Mouse (Mus musculus): Measurements from ENCODE around the gene Kif27.

Gene Kif27

GRCm38 (mm10) chr13:58364353-58365175, 5.6 kb upstream of the Kif27 start:
- DNase-seq (ENCODE audit: low spot score in 2 of 2) = no peak

GRCm38 (mm10) chr13:58359304-58359653, 357 bp upstream of the Kif27 start:
- no peak for DNase-seq (ENCODE audit: low spot score in 2 of 2)

- no peak for DNase-seq (ENCODE audit: low spot score in 2 of 2)
Observed at GRCm38 (mm10) chr13:58352996-58353395, 5.9 kb downstream of the Kif27 start.

GRCm38 (mm10) chr13:58350606-58351005, 8.3 kb downstream of the Kif27 start:
- DNase-seq (ENCODE audit: low spot score in 2 of 2) = no peak

GRCm38 (mm10) chr13:58344505-58344904, 14.4 kb downstream of the Kif27 start:
- no peak for DNase-seq (ENCODE audit: low spot score in 2 of 2)

GRCm38 (mm10) chr13:58337456-58337855, 21.5 kb downstream of the Kif27 start:
- no peak for DNase-seq (ENCODE audit: low spot score in 2 of 2)

- no peak for DNase-seq (ENCODE audit: low spot score in 2 of 2)
Observed at GRCm38 (mm10) chr13:58334116-58334515, 24.8 kb downstream of the Kif27 start.

GRCm38 (mm10) chr13:58317768-58318167, 41.2 kb downstream of the Kif27 start:
- DNase-seq (ENCODE audit: low spot score in 2 of 2) = no peak

- DNase-seq (ENCODE audit: low spot score in 2 of 2) = no peak
Observed at GRCm38 (mm10) chr13:58314991-58315390, 43.9 kb downstream of the Kif27 start.

GRCm38 (mm10) chr13:58313758-58314157, 45.2 kb downstream of the Kif27 start:
- no peak for DNase-seq (ENCODE audit: low spot score in 2 of 2)

GRCm38 (mm10) chr13:58311351-58311750, 47.6 kb downstream of the Kif27 start:
- DNase-seq (ENCODE audit: low spot score in 2 of 2) = no peak

- no peak for DNase-seq (ENCODE audit: low spot score in 2 of 2)
Observed at GRCm38 (mm10) chr13:58309499-58309898, 49.4 kb downstream of the Kif27 start.

- DNase-seq (ENCODE audit: low spot score in 2 of 2) = no peak
Observed at GRCm38 (mm10) chr13:58307453-58307852, 51.5 kb downstream of the Kif27 start.

GRCm38 (mm10) chr13:58305230-58305629, 53.7 kb downstream of the Kif27 start:
- no peak for DNase-seq (ENCODE audit: low spot score in 2 of 2)

- DNase-seq (ENCODE audit: low spot score in 2 of 2) = no peak
Observed at GRCm38 (mm10) chr13:58302421-58303145, 56.3 kb downstream of the Kif27 start.

- DNase-seq (ENCODE audit: low spot score in 2 of 2) = no peak
Observed at GRCm38 (mm10) chr13:58301961-58302360, 57.0 kb downstream of the Kif27 start.

GRCm38 (mm10) chr13:58298756-58299155, 60.2 kb downstream of the Kif27 start:
- DNase-seq (ENCODE audit: low spot score in 2 of 2) = no peak

- DNase-seq (ENCODE audit: low spot score in 2 of 2) = no peak
Observed at GRCm38 (mm10) chr13:58295582-58295981, 63.3 kb downstream of the Kif27 start.

- no peak for DNase-seq (ENCODE audit: low spot score in 2 of 2)
Observed at GRCm38 (mm10) chr13:58292811-58293210, 66.1 kb downstream of the Kif27 start.

GRCm38 (mm10) chr13:58289308-58289707, 69.6 kb downstream of the Kif27 start:
- no peak for DNase-seq (ENCODE audit: low spot score in 2 of 2)

GRCm38 (mm10) chr13:58287822-58288221, 71.1 kb downstream of the Kif27 start:
- DNase-seq (ENCODE audit: low spot score in 2 of 2) = peak; percentile 18 to 73

- DNase-seq (ENCODE audit: low spot score in 2 of 2) = no peak
Observed at GRCm38 (mm10) chr13:58283466-58283865, 75.5 kb downstream of the Kif27 start.

- DNase-seq (ENCODE audit: low spot score in 2 of 2) = no peak
Observed at GRCm38 (mm10) chr13:58281936-58282335, 77.0 kb downstream of the Kif27 start.
